Mouse (Mus musculus) olfactory bulb, adult 2 months (tissue): ENCODE data around the gene Slc7a10.

ENCODE experiments used
- CTCF ChIP-seq: fragments of 200-500 bp; IDR thresholded peaks from 2 replicates; pipeline ENCODE4 v1.5.1; 2012; ENCODE audit warnings: low read depth, mild to moderate bottlenecking, low read length, moderate library complexity; ENCODE audit not compliant: insufficient read depth
- POLR2A ChIP-seq: fragments of 200-500 bp; IDR thresholded peaks from 2 replicates; pipeline ENCODE4 v1.6.1; 2012; ENCODE audit warnings: mild to moderate bottlenecking, low read depth, low read length, moderate library complexity; ENCODE audit not compliant: insufficient read depth

GRCm38 (mm10) chr7:35175533-35175932 is 10.7 kb upstream of the Slc7a10 start:
- TF ChIP-seq CTCF (no peak), POLR2A (no peak)
